Mouse (Mus musculus) layer of hippocampus, postnatal 36 days (tissue): ENCODE results near the gene Afm. TPM values are rescaled to one million over a fixed set of nuclear protein-coding genes. Genes with fewer than 3 reads are reported as not detected.

Experiments used
- DNase-seq, 2 experiments: peaks; one replicate each; pipeline ENCODE4 v3.0.0; 2022
- total RNA-seq, 2 experiments: library from RNA; stranded (reverse); gene quantifications; 2 replicates each; pipeline ENCODE4 v1.2.3; 2021

Gene Afm
- total RNA-seq, 2 experiments from 2014 or later = not detected

- no peak for DNase-seq
These were observed 37.3 kb downstream of the Afm start for GRCm38 (mm10) chr5:90556052-90556451.

GRCm38 (mm10) chr5:90560743-90561142 lies 42.0 kb downstream of the Afm start, which contains the start of gene 5830473C10Rik:
Gene 5830473C10Rik, plus strand, starts transcription at chr5:90561107.
- DNase-seq = no peak

GRCm38 (mm10) chr5:90561721-90562275 lies 43.1 kb downstream of the Afm start:
- DNase-seq = no peak

GRCm38 (mm10) chr5:90562880-90563279 lies 44.1 kb downstream of the Afm start:
- no peak for DNase-seq

GRCm38 (mm10) chr5:90564161-90564560 lies 45.4 kb downstream of the Afm start:
- DNase-seq = no peak

GRCm38 (mm10) chr5:90565205-90565604 lies 46.5 kb downstream of the Afm start:
- no peak for DNase-seq

GRCm38 (mm10) chr5:90567788-90568187 lies 49.1 kb downstream of the Afm start:
- DNase-seq = no peak

GRCm38 (mm10) chr5:90568338-90568737 lies 49.6 kb downstream of the Afm start:
- no peak for DNase-seq

- no peak for DNase-seq
These were observed 52.5 kb downstream of the Afm start for GRCm38 (mm10) chr5:90571216-90571615.

GRCm38 (mm10) chr5:90577751-90578150 lies 59.0 kb downstream of the Afm start:
- no peak for DNase-seq

- no peak for DNase-seq
These were observed 60.8 kb downstream of the Afm start for GRCm38 (mm10) chr5:90579556-90579955.

- DNase-seq = no peak
These were observed 63.4 kb downstream of the Afm start for GRCm38 (mm10) chr5:90582179-90582578.

GRCm38 (mm10) chr5:90584799-90585198 lies 66.1 kb downstream of the Afm start:
- no peak for DNase-seq

- DNase-seq = no peak
These were observed 67.8 kb downstream of the Afm start for GRCm38 (mm10) chr5:90586511-90586910.

- DNase-seq = no peak
These were observed 69.4 kb downstream of the Afm start for GRCm38 (mm10) chr5:90588104-90588503.

- peak; percentile 72 to 82 for DNase-seq
These were observed 70.2 kb downstream of the Afm start for GRCm38 (mm10) chr5:90588708-90589595.

GRCm38 (mm10) chr5:90590676-90591075 lies 71.9 kb downstream of the Afm start:
- DNase-seq = no peak

- DNase-seq = no peak
These were observed 73.2 kb downstream of the Afm start for GRCm38 (mm10) chr5:90591936-90592335.

GRCm38 (mm10) chr5:90594945-90595344 lies 76.2 kb downstream of the Afm start:
- DNase-seq = no peak

GRCm38 (mm10) chr5:90596155-90596554 lies 77.4 kb downstream of the Afm start:
- no peak for DNase-seq

- DNase-seq = peak in 1 of 2 experiments; percentile 19
These were observed 82.7 kb downstream of the Afm start for GRCm38 (mm10) chr5:90601469-90601868.
